Mouse (Mus musculus) liver, embryonic 14.5 days (tissue): ENCODE data around the gene Trib2. TPM values are rescaled to one million over a fixed set of nuclear protein-coding genes. Genes with fewer than 3 reads are reported as not detected.

Experiments
- ATAC-seq: fragments of 200-750 bp; cut with Nextera tagmentation; 2 replicates; pipeline ENCODE4 v1.8.0; 2017; ENCODE audit warnings: moderate number of reproducible peaks, mild to moderate bottlenecking, moderate library complexity; ENCODE audit not compliant: insufficient read depth
- DNase-seq, 3 experiments: peaks; one replicate each; pipeline ENCODE4 v3.0.0-alpha.2; 2012 to 2013; ENCODE audit warnings: low read depth in 3 of 3, low spot score in 3 of 3
- H3K27ac ChIP-seq: fragments of 300-500 bp; sonication (generic); 2 replicates; pipeline ENCODE4 v1.5.1; 2014; ENCODE audit warnings: moderate library complexity, mild to moderate bottlenecking, control low read depth, inconsistent platforms
- H3K27me3 ChIP-seq: fragments of 300-500 bp; sonication (generic); 2 replicates; pipeline ENCODE4 v1.6.1; 2014; ENCODE audit warnings: mild to moderate bottlenecking, low read length, moderate library complexity; ENCODE audit not compliant: control insufficient read depth, insufficient read depth
- H3K36me3 ChIP-seq: fragments of 300-500 bp; sonication (generic); replicated peaks from 2 replicates; pipeline ENCODE4 v1.6.1; 2014; ENCODE audit warnings: low read depth; ENCODE audit not compliant: control insufficient read depth, insufficient read depth
- H3K4me1 ChIP-seq, 2 experiments: fragments of 200-500 bp in 1 of 2; fragments of 300-500 bp in 1 of 2; sonication (generic) in 1 of 2; replicated peaks; 2 replicates each; pipeline ENCODE4 v1.6.1; 2012 to 2014; ENCODE audit warnings: antibody characterized with exemption in 1 of 2, inconsistent platforms in 1 of 2, low read length in 1 of 2; ENCODE audit not compliant: control insufficient read depth in 2 of 2, insufficient read depth in 2 of 2
- H3K4me2 ChIP-seq: fragments of 300-500 bp; sonication (generic); 2 replicates; pipeline ENCODE4 v1.6.1; 2014; ENCODE audit warnings: low read depth, mild to moderate bottlenecking, control low read depth, moderate library complexity
- H3K4me3 ChIP-seq, 2 experiments: fragments of 200-500 bp in 1 of 2; fragments of 300-500 bp in 1 of 2; sonication (generic) in 1 of 2; 2 replicates each; pipeline ENCODE4 v1.5.1; 2012 to 2014; ENCODE audit warnings: low read depth in 2 of 2, low read length in 2 of 2, mild to moderate bottlenecking in 2 of 2, control low read depth in 1 of 2, inconsistent platforms in 1 of 2, moderate library complexity in 1 of 2; ENCODE audit not compliant: insufficient read depth in 1 of 2
- H3K9ac ChIP-seq: fragments of 300-500 bp; sonication (generic); replicated peaks from 2 replicates; pipeline ENCODE4 v1.6.1; 2014; ENCODE audit warnings: mild to moderate bottlenecking, control low read depth, moderate library complexity
- H3K9me3 ChIP-seq: fragments of 300-500 bp; sonication (generic); 2 replicates; pipeline ENCODE4 v1.6.1; 2016; ENCODE audit warnings: low read length, mixed read lengths; ENCODE audit not compliant: control insufficient read depth
- CTCF ChIP-seq: IDR thresholded peaks from 2 replicates; pipeline ENCODE4 v1.5.1; 2016; ENCODE audit warnings: antibody characterized with exemption, low read depth, control low read depth
- EP300 ChIP-seq: IDR thresholded peaks from 2 replicates; pipeline ENCODE4 v1.6.1; 2016; ENCODE audit warnings: antibody characterized with exemption, low read depth
- WGBS: fragments of 180-500 bp; shearing (Covaris S2); extraction: QIAGEN DNeasy Blood & Tissue Kit; methylation state at CpG from one replicate; pipeline ENCODE4 v1.1.7; 2014; ENCODE audit not compliant: insufficient replicate concordance; 5-methylcytosine and 5-hydroxymethylcytosine counted together
- polyA plus RNA-seq, 2 experiments: library from polyadenylated mRNA; depleted of rRNA in 1 of 2; stranded (reverse) in 1 of 2; unstranded in 1 of 2; fragments of >200 nt; fragmentation: Nextera tagmentation in 1 of 2; extraction: Ambion mirVana in 1 of 2; gene quantifications; 2 replicates each; pipeline versions ENCODE4 v1.2.1 to v1.2.3; 2012 to 2014

The Trib2 gene
- polyA plus RNA-seq, 2 experiments, result 1.3 to 2.1 TPM

GRCm38 (mm10) chr12:15850441-15850895 lies 33.7 kb upstream of the Trib2 start:
- ATAC-seq, result no peak
- DNase-seq, result no peak

GRCm38 (mm10) chr12:15849861-15850294 lies 33.2 kb upstream of the Trib2 start:
- no peak for ATAC-seq
- no peaks in the 10 kb centered on the region for H3K36me3 ChIP-seq
- H3K4me3 ChIP-seq, result no peak overlapping the region
- no peak overlapping the region for H3K4me2 ChIP-seq
- no peak for DNase-seq
- H3K27me3 ChIP-seq, result no peaks in the 10 kb centered on the region
- TF ChIP-seq EP300 (no peak), CTCF (no peak)
- H3K27ac ChIP-seq, result no peak overlapping the region
- no peak overlapping the region for H3K9ac ChIP-seq
- 51% methylated on average over 3 of the region's 3 CpGs for WGBS
- no peaks in the 10 kb centered on the region for H3K4me1 ChIP-seq
- no peaks in the 10 kb centered on the region for H3K9me3 ChIP-seq

More at GRCm38 (mm10) chr12:15850441-15850895, 33.7 kb upstream of the Trib2 start:
- Histone ChIP-seq H3K4me1 (no peaks in the 10 kb centered on the region), H3K4me2 (no peak overlapping the region), H3K27ac (no peak overlapping the region), H3K36me3 (no peaks in the 10 kb centered on the region), H3K27me3 (no peaks in the 10 kb centered on the region), H3K9me3 (no peaks in the 10 kb centered on the region), H3K9ac (no peak overlapping the region), H3K4me3 (no peak overlapping the region)
- 47% methylated on average over 8 of the region's 8 CpGs for WGBS
- TF ChIP-seq CTCF, result no peak
- no peak for TF ChIP-seq EP300

- Histone ChIP-seq H3K4me3 (no peak overlapping the region), H3K9ac (no peak overlapping the region), H3K36me3 (no peaks in the 10 kb centered on the region), H3K4me2 (no peak overlapping the region), H3K9me3 (no peaks in the 10 kb centered on the region), H3K27ac (no peak overlapping the region), H3K27me3 (no peaks in the 10 kb centered on the region), H3K4me1 (no peaks in the 10 kb centered on the region)
- ATAC-seq (no peak), DNase-seq (no peak)
- TF ChIP-seq CTCF, result no peak
- TF ChIP-seq EP300, result no peak
- 64% methylated on average over 4 of the region's 4 CpGs for WGBS
Observed at GRCm38 (mm10) chr12:15848391-15848790, 31.7 kb upstream of the Trib2 start.

GRCm38 (mm10) chr12:15844701-15845100 lies 28.0 kb upstream of the Trib2 start:
- H3K4me3 ChIP-seq, result no peak overlapping the region
- TF ChIP-seq EP300, result no peak
- no peak for TF ChIP-seq CTCF
- ATAC-seq (no peak), DNase-seq (no peak)
- H3K4me1 ChIP-seq, result no peaks in the 10 kb centered on the region
- H3K27ac ChIP-seq, result no peak overlapping the region
- H3K4me2 ChIP-seq, result no peak overlapping the region
- no peak overlapping the region for H3K9ac ChIP-seq
- H3K27me3 ChIP-seq, result no peaks in the 10 kb centered on the region
- H3K36me3 ChIP-seq, result no peaks in the 10 kb centered on the region
- 40% methylated on average over 3 of the region's 3 CpGs for WGBS
- no peaks in the 10 kb centered on the region for H3K9me3 ChIP-seq

- H3K4me1 ChIP-seq, result no peaks in the 10 kb centered on the region
- ATAC-seq, result no peak
- no peaks in the 10 kb centered on the region for H3K36me3 ChIP-seq
- H3K27ac ChIP-seq, result no peak overlapping the region
- H3K9ac ChIP-seq, result no peak overlapping the region
- H3K4me3 ChIP-seq, result no peak overlapping the region
- no peak for DNase-seq
- no peak overlapping the region for H3K4me2 ChIP-seq
- TF ChIP-seq CTCF (no peak), EP300 (no peak)
- WGBS, result 71% methylated on average over 12 of the region's 12 CpGs
- H3K9me3 ChIP-seq, result no peaks in the 10 kb centered on the region
- H3K27me3 ChIP-seq, result no peaks in the 10 kb centered on the region
Observed at GRCm38 (mm10) chr12:15840864-15841557, 24.3 kb upstream of the Trib2 start.
